Comparison of ENCODE assay signal across 8 mouse cellular contexts in the genomic region with DNA sequence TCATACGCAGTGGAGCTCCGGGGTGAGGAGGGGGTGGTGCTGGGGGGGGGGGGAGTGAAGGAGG. TPM values are rescaled to one million over a fixed set of nuclear protein-coding genes. Genes with fewer than 3 reads are reported as not detected.
A peak's percentile ranks its signal among the peaks of the same experiment; 100 is the strongest.
DNase-seq lines count a peak whose midpoint lies in the region; ATAC-seq and TF ChIP-seq lines count a peak whose summit lies in the region.

TSS of gene Orc4 (minus strand) at position 26 of the 64 bp plus-strand sequence.

- no peak for TF ChIP-seq POLR2A in lung, adult 2 months (IDR thresholded peaks at IDR 0.05; ENCODE audit: borderline replicate concordance, extremely low read depth, low read depth, low read length)
- TF ChIP-seq POLR2A in myocyte (IDR thresholded peaks at IDR 0.05; ENCODE audit: insufficient read length, low read depth) = no peak

- H3K4me2 ChIP-seq in heart, embryonic 12.5 days = peak within 1 kb of the TSS; percentile 78
- H3K4me2 ChIP-seq in myocyte (ENCODE audit: low read depth) = peak within 1 kb of the TSS; percentile 84

- no peak for ATAC-seq in heart, embryonic 12.5 days (ENCODE audit: insufficient number of reproducible peaks, low FRiP score)
- ATAC-seq in frontal cortex, adult (ENCODE audit: low TSS enrichment) = no peak

- WGBS in lung, adult 2 months = 0% methylated on average over 2 of the region's 2 CpGs
- WGBS in embryonic facial prominence, embryonic 10.5 days = 0% methylated on average over 2 of the region's 2 CpGs
- WGBS in heart, embryonic 12.5 days = 0% methylated on average over 2 of the region's 2 CpGs

- intact Hi-C loops in left cerebral cortex, postnatal 14 days (cut with DNase I) = no loop called here

- TF ChIP-seq CTCF in lung, adult 2 months (IDR thresholded peaks at IDR 0.05; ENCODE audit: insufficient read depth, low read length) = no peak

- H3K9me3 ChIP-seq in embryonic facial prominence, embryonic 10.5 days = no peaks in the 10 kb centered on the region
- no peaks in the 10 kb centered on the region for H3K9me3 ChIP-seq in heart, embryonic 12.5 days (replicated peaks)

- H3K4me1 ChIP-seq in lung, adult 2 months (ENCODE audit: control insufficient read depth, insufficient read depth, low read length) = peaks cover 2% of the 10 kb centered on the region; the same call in 1 of the 2 replicates
- peaks cover 11% of the 10 kb centered on the region for H3K4me1 ChIP-seq in embryonic facial prominence, embryonic 10.5 days
- peaks cover 3% of the 10 kb centered on the region for H3K4me1 ChIP-seq in heart, embryonic 12.5 days (replicated peaks)

- no peaks in the 10 kb centered on the region for H3K36me3 ChIP-seq in embryonic facial prominence, embryonic 10.5 days (replicated peaks)
- no peaks in the 10 kb centered on the region for H3K36me3 ChIP-seq in heart, embryonic 12.5 days
- no peaks in the 10 kb centered on the region for H3K36me3 ChIP-seq in myocyte (ENCODE audit: control insufficient read depth, insufficient read depth)

- peak within 1 kb of the TSS; percentile 96 for H3K4me3 ChIP-seq in lung, adult 2 months (replicated peaks; ENCODE audit: extremely low read depth, low read depth, low read length)
- H3K4me3 ChIP-seq in embryonic facial prominence, embryonic 10.5 days = peak within 1 kb of the TSS; percentile 72
- peak within 1 kb of the TSS; percentile 83 for H3K4me3 ChIP-seq in heart, embryonic 12.5 days
- peak within 1 kb of the TSS; percentile 100 for H3K4me3 ChIP-seq in myocyte

- peaks cover 94% of the 10 kb centered on the region for H3K79me2 ChIP-seq in myocyte (ENCODE audit: control insufficient read depth, insufficient read depth)

- no peak for DNase-seq in lung, adult 2 months
- no peak for DNase-seq in lung, postnatal 25 days (ENCODE audit: low spot score)
- no peak for DNase-seq in embryonic facial prominence, embryonic 10.5 days (ENCODE audit: low spot score)
- no peak for DNase-seq in left cerebral cortex, postnatal 14 days (ENCODE audit: low spot score in 2 of 2)
- no peak for DNase-seq in right cerebral cortex, postnatal 4 days

- H3K27ac ChIP-seq in embryonic facial prominence, embryonic 10.5 days (replicated peaks) = peak within 1 kb of the TSS; percentile 94
- H3K27ac ChIP-seq in heart, embryonic 12.5 days (ENCODE audit: poor library complexity, severe bottlenecking) = peak within 1 kb of the TSS; percentile 99

- peak within 1 kb of the TSS; percentile 88 for H3K9ac ChIP-seq in heart, embryonic 12.5 days

- H3K27me3 ChIP-seq in embryonic facial prominence, embryonic 10.5 days (replicated peaks; ENCODE audit: low read depth, poor library complexity, severe bottlenecking) = no peaks in the 10 kb centered on the region
- H3K27me3 ChIP-seq in heart, embryonic 12.5 days (replicated peaks) = no peaks in the 10 kb centered on the region
- no peaks in the 10 kb centered on the region for H3K27me3 ChIP-seq in myocyte (ENCODE audit: control insufficient read depth, insufficient read depth, insufficient read length)

- peak within 1 kb of the TSS; percentile 53 for H3ac ChIP-seq in myocyte (ENCODE audit: control insufficient read depth, insufficient read length)

TF ChIP-seq in myocyte, 11 proteins besides CTCF, POLR2A, EP300 and RAD21:
- TF ChIP-seq SRF (IDR thresholded peaks at IDR 0.05; ENCODE audit: control insufficient read depth, insufficient read length, low read depth) (no peak), REST (IDR thresholded peaks at IDR 0.05; ENCODE audit: insufficient read depth, insufficient read length) (no peak), USF1 (IDR thresholded peaks at IDR 0.05; ENCODE audit: low read depth) (no peak), MYOD1 (IDR thresholded peaks at IDR 0.05; ENCODE audit: control insufficient read depth in 1 of 3, insufficient read length in 2 of 3, low read depth in 2 of 3) (no peak)
TF ChIP-seq in myocyte: peak in this region for 0.

RNA-seq across cellular contexts. Expression of gene Orc4, which starts in this region (rescaled TPM):
- 5.6 and 7.8 TPM in 2 replicates for polyA plus RNA-seq in lung, adult 2 months (2012; rRNA removed)
- polyA plus RNA-seq in embryonic facial prominence, embryonic 10.5 days (2016; fragmentation: Nextera tagmentation; extraction: Ambion mirVana) = 124 TPM in 2 replicates
- polyA plus RNA-seq in heart, embryonic 12.5 days (2016; fragmentation: Nextera tagmentation; extraction: Ambion mirVana) = 97.8 and 106 TPM in 2 replicates
- 10 to 100 TPM; 54.0 to 64.1 TPM for total RNA-seq in left cerebral cortex, postnatal 14 days (2021)
- polyA plus RNA-seq in myocyte (2012; fragmentation: generic; extraction: Trizol) = 20.4 TPM
